Mouse (Mus musculus): ENCODE results near the gene Mrps2. TPM values are rescaled to one million over a fixed set of nuclear protein-coding genes. Genes with fewer than 3 reads are reported as not detected.

The Mrps2 gene
- polyA plus RNA-seq, 1 experiment from 2014 or later, result 65.9 TPM

Other genes starting within 250 kb of the Mrps2 start
- 2.9 and 3.2 TPM in 2 replicates for gene Ppp1r26, start 21.3 kb upstream of the Mrps2 start, polyA plus RNA-seq (2014; fragmentation: Nextera tagmentation; extraction: Ambion mirVana)
- 0.99 and 1.3 TPM in 2 replicates for gene 1700007K13Rik, start 1.7 kb upstream of the Mrps2 start, polyA plus RNA-seq (2014; fragmentation: Nextera tagmentation; extraction: Ambion mirVana)
- gene Gbgt1, start 28.8 kb downstream of the Mrps2 start, polyA plus RNA-seq (2014; fragmentation: Nextera tagmentation; extraction: Ambion mirVana), result 0.10 and 0.25 TPM in 2 replicates
- gene Gm10134, start 38.0 kb downstream of the Mrps2 start, polyA plus RNA-seq (2014; fragmentation: Nextera tagmentation; extraction: Ambion mirVana), result not detected in 2 replicates
- 45.8 and 48.8 TPM in 2 replicates for gene Ralgds, start 45.1 kb downstream of the Mrps2 start, polyA plus RNA-seq (2014; fragmentation: Nextera tagmentation; extraction: Ambion mirVana)
- 0.07 TPM in 1 of 2 replicates, not detected in the other for gene Cel, start 95.3 kb downstream of the Mrps2 start, polyA plus RNA-seq (2014; fragmentation: Nextera tagmentation; extraction: Ambion mirVana)
- gene Gtf3c5, start 115.7 kb downstream of the Mrps2 start, polyA plus RNA-seq (2014; fragmentation: Nextera tagmentation; extraction: Ambion mirVana), result 38.8 and 40.5 TPM in 2 replicates
- 2.8 and 3.3 TPM in 2 replicates for gene Gfi1b, start 153.9 kb downstream of the Mrps2 start, polyA plus RNA-seq (2014; fragmentation: Nextera tagmentation; extraction: Ambion mirVana)
- 19.5 and 22.3 TPM in 2 replicates for gene Tsc1, start 173.2 kb downstream of the Mrps2 start, polyA plus RNA-seq (2014; fragmentation: Nextera tagmentation; extraction: Ambion mirVana)
- gene Spaca9, start 231.7 kb downstream of the Mrps2 start, polyA plus RNA-seq (2014; fragmentation: Nextera tagmentation; extraction: Ambion mirVana), result 2.4 and 3.0 TPM in 2 replicates
- 0.33 and 0.77 TPM in 2 replicates for gene Ak8, start 232.1 kb downstream of the Mrps2 start, polyA plus RNA-seq (2014; fragmentation: Nextera tagmentation; extraction: Ambion mirVana)